Mouse (Mus musculus) megakaryocyte, embryonic 14.5 days (primary cell): ENCODE data around the gene Tpbg. TPM values are rescaled to one million over a fixed set of nuclear protein-coding genes. Genes with fewer than 3 reads are reported as not detected.

Experiments used
- H3K27me3 ChIP-seq: replicated peaks from 2 replicates; pipeline ENCODE3; 2012; ENCODE audit warnings: inconsistent platforms
- H3K36me3 ChIP-seq: replicated peaks from 2 replicates; pipeline ENCODE3; 2012; ENCODE audit warnings: low read length, inconsistent platforms, mixed read lengths
- H3K4me1 ChIP-seq: 2 replicates; pipeline ENCODE4 v1.6.1; 2012; ENCODE audit warnings: inconsistent platforms
- H3K4me3 ChIP-seq: replicated peaks from 2 replicates; pipeline ENCODE3; 2012; ENCODE audit warnings: moderate library complexity, mild to moderate bottlenecking, inconsistent platforms
- H3K9me3 ChIP-seq: 2 replicates; pipeline ENCODE4 v1.6.1; 2012; ENCODE audit warnings: inconsistent platforms
- FLI1 ChIP-seq: IDR thresholded peaks from 2 replicates; pipeline ENCODE4 v1.6.1; 2012; ENCODE audit warnings: low read length, inconsistent platforms, mixed read lengths
- GATA1 ChIP-seq: IDR thresholded peaks from 3 replicates; pipeline ENCODE4 v1.6.1; 2012; ENCODE audit warnings: mixed read lengths, low read length, inconsistent platforms, borderline replicate concordance
- polyA plus RNA-seq: library from polyadenylated mRNA; stranded (reverse); fragments of >175 nt; gene quantifications from 2 replicates; pipeline ENCODE4 v1.2.3, GENCODE M21; 2012; ENCODE audit warnings: low replicate concordance; ENCODE audit not compliant: insufficient read depth

The Tpbg gene
- polyA plus RNA-seq, 1 experiment = not detected

DNA sequence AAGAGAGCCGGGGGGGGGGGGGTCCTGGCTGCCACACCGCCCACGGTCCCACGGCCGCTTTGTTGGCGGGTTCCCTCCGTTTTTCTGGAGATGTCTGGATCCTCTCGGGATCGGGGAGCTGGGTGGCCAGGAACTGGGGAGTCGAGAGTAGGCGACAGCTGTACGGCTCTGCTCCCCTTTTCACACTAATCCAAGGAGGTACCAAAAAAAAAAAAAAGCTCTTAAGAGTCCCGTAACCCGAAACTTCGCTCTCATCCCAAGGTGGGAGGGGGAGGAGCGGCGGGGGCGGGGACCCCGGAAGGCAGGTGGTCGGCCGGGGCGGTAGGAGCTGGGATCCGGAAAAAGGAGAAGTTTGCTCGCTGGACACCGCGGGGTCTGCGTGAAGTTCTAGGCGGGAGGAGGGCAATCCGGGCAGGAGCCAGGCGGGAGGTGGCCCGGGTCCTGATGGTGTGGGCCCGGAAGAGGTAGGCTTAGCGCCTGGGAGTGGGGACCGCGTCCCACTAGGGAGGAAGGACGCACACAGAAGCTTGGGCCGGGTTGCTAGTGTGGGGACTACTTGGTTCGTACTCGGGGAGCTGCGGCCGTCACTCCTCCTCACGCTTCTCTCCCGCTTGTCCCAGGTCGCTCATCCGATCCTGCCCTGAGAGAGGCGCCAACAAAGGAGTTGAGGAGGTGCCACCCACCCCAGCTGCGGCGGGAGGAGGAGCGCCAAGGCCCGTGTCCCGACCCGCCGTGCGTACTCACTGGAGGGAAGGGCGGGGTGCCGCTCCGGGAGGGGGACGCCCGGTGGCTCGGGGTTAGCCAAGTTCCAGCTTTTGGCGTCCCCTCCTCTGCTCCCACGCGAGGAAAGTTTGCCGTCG lies 1.1 kb downstream of the Tpbg start:
- Histone ChIP-seq H3K36me3 (no peaks in the 10 kb centered on the region), H3K4me3 (peak overlapping the region; percentile 90), H3K4me1 (peaks cover 30% of the 10 kb centered on the region), H3K9me3 (peaks cover 7% of the 10 kb centered on the region), H3K27me3 (peaks cover 71% of the 10 kb centered on the region)
- no peak for TF ChIP-seq FLI1
- no peak for TF ChIP-seq GATA1

- H3K4me3 ChIP-seq = peak overlapping the region; percentile 90
- peaks cover 7% of the 10 kb centered on the region for H3K9me3 ChIP-seq
- H3K36me3 ChIP-seq = no peaks in the 10 kb centered on the region
- peaks cover 67% of the 10 kb centered on the region for H3K27me3 ChIP-seq
- peaks cover 30% of the 10 kb centered on the region for H3K4me1 ChIP-seq
- TF ChIP-seq FLI1 = no peak
- no peak for TF ChIP-seq GATA1
Observed at GRCm38 (mm10) chr9:85843891-85844646, 1.9 kb downstream of the Tpbg start.

DNA sequence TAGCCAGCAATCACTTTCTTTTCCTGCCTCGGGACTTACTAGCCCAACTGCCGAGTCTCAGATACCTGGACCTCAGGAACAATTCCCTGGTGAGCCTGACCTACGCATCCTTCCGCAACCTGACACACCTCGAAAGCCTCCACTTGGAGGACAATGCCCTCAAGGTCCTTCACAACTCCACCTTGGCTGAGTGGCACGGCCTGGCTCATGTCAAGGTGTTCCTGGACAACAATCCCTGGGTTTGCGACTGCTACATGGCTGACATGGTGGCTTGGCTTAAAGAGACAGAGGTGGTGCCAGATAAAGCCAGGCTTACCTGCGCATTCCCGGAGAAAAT lies 2.4 kb downstream of the Tpbg start:
- Histone ChIP-seq H3K4me1 (peaks cover 30% of the 10 kb centered on the region), H3K4me3 (peak overlapping the region; percentile 90), H3K9me3 (peaks cover 7% of the 10 kb centered on the region), H3K36me3 (no peaks in the 10 kb centered on the region), H3K27me3 (peaks cover 63% of the 10 kb centered on the region)
- TF ChIP-seq GATA1 = no peak
- no peak for TF ChIP-seq FLI1

- no peak overlapping the region for H3K4me3 ChIP-seq
- peaks cover 30% of the 10 kb centered on the region for H3K4me1 ChIP-seq
- peaks cover 7% of the 10 kb centered on the region for H3K9me3 ChIP-seq
- H3K27me3 ChIP-seq = peaks cover 49% of the 10 kb centered on the region
- H3K36me3 ChIP-seq = no peaks in the 10 kb centered on the region
- TF ChIP-seq GATA1 (no peak), FLI1 (no peak)
Observed at GRCm38 (mm10) chr9:85846186-85846585, 4.0 kb downstream of the Tpbg start.

- no peaks in the 10 kb centered on the region for H3K27me3 ChIP-seq
- no peaks in the 10 kb centered on the region for H3K9me3 ChIP-seq
- no peak overlapping the region for H3K4me3 ChIP-seq
- TF ChIP-seq GATA1 (no peak), FLI1 (no peak)
- H3K4me1 ChIP-seq = no peaks in the 10 kb centered on the region
- no peaks in the 10 kb centered on the region for H3K36me3 ChIP-seq
Observed at GRCm38 (mm10) chr9:85854780-85855179, 12.6 kb downstream of the Tpbg start.

DNA sequence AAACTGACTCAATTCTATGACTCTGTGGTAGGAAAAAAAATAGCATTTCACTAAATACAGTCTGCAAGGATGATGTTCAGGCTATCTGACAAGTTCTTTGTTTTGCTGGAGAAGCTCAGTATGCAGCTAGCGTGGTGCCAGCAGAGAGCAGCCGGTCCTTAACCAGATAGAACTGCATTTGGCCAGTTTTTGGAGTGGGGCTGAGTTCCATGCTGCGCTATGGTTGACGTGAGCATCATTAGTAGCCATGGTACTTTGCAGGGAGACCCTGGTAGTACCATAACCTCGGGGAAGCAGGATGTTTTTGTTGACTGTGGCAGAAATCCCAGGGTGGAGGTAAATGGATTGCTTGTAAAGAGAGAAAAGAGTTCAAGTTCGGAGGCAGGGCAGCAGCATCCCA lies 14.3 kb downstream of the Tpbg start:
- Histone ChIP-seq H3K4me1 (no peaks in the 10 kb centered on the region), H3K27me3 (no peaks in the 10 kb centered on the region), H3K9me3 (no peaks in the 10 kb centered on the region), H3K4me3 (no peak overlapping the region), H3K36me3 (no peaks in the 10 kb centered on the region)
- TF ChIP-seq GATA1 (no peak), FLI1 (no peak)

DNA sequence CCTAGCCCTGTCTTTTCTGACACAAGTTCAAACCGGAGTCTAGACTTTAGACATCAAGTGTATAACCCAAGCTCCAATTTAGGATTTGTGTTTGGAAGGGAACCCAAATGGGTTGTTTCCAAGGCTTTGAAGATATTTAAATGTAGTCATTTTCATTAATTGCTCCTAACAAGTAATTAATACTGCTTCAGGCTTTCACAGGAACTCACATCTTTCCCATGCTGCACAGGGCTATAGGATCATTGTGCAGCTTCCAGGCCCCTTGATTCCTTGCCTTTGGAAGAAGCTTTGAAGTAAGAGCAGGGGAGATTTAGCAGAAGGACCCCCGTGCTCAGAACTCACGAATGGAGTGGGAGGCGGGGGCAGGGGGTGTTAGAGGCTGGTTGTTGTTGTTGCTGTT lies 18.9 kb downstream of the Tpbg start:
- H3K4me3 ChIP-seq = no peak overlapping the region
- H3K9me3 ChIP-seq = no peaks in the 10 kb centered on the region
- TF ChIP-seq FLI1 = no peak
- TF ChIP-seq GATA1 = no peak
- H3K4me1 ChIP-seq = no peaks in the 10 kb centered on the region
- H3K36me3 ChIP-seq = no peaks in the 10 kb centered on the region
- no peaks in the 10 kb centered on the region for H3K27me3 ChIP-seq

DNA sequence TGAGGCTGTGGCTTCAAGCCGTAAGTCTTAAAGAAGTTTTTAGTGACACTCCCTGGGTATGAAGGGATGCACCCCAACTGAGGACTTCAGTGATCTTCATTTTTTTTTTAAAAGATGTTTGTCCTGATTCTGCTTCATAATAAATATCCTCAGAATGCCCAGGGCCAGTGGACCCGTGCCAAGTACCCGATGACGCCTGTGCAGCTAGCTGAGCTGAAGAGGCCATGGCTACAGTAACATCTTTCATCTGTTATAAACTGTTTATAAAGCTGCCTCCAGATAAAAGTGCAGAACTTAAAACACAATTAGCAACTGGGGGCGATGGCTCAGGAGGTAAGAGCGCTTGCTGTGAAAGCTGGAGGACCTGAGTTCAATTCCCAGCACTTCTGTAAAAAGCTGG lies 20.4 kb downstream of the Tpbg start:
- H3K4me1 ChIP-seq = no peaks in the 10 kb centered on the region
- no peaks in the 10 kb centered on the region for H3K27me3 ChIP-seq
- no peak overlapping the region for H3K4me3 ChIP-seq
- no peaks in the 10 kb centered on the region for H3K9me3 ChIP-seq
- no peaks in the 10 kb centered on the region for H3K36me3 ChIP-seq
- TF ChIP-seq FLI1 = no peak
- TF ChIP-seq GATA1 = no peak

DNA sequence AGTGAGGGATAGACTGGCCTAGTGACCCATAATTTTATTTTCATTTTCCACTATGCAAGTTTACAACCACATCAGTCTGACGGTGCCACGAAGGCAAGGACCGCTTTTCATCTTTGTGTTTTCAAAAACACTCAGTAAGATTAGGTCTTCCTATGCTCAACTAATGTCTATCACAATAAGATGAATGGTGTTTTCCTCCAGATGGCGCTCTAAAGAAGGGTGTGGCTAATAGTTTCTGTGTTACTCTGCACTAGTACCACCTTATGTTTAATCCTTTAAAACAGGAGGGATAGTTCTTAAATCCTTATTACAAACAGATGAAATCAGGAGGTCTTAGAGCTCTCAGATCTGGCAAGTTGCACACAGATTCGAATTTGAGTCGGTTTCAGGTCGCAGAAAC lies 30.7 kb downstream of the Tpbg start:
- Histone ChIP-seq H3K27me3 (no peaks in the 10 kb centered on the region), H3K9me3 (no peaks in the 10 kb centered on the region), H3K36me3 (no peaks in the 10 kb centered on the region), H3K4me3 (no peak overlapping the region), H3K4me1 (no peaks in the 10 kb centered on the region)
- TF ChIP-seq GATA1 (no peak), FLI1 (no peak)

- no peaks in the 10 kb centered on the region for H3K4me1 ChIP-seq
- H3K36me3 ChIP-seq = no peaks in the 10 kb centered on the region
- 0 out of 2 replicates have a peak, but pooled peaks cover 2% of the 10 kb centered on the region for H3K9me3 ChIP-seq
- no peak overlapping the region for H3K4me3 ChIP-seq
- H3K27me3 ChIP-seq = no peaks in the 10 kb centered on the region
- TF ChIP-seq FLI1 = no peak
- TF ChIP-seq GATA1 = no peak
Observed at GRCm38 (mm10) chr9:85893681-85894080, 51.5 kb downstream of the Tpbg start.

Other genes with a start within 250 kb of the Tpbg start
- gene Ibtk, start 93.0 kb upstream of the Tpbg start, polyA plus RNA-seq = 0.77 and 1.7 TPM in 2 replicates